Mouse (Mus musculus): ENCODE measurements at regions not wholly inside any gene's neighbourhood (a gene's known extent, or its start where the extent isn't known, plus 50 kb on each side); places are given as distances from the start of the nearest gene placed in this dataset.

DNA sequence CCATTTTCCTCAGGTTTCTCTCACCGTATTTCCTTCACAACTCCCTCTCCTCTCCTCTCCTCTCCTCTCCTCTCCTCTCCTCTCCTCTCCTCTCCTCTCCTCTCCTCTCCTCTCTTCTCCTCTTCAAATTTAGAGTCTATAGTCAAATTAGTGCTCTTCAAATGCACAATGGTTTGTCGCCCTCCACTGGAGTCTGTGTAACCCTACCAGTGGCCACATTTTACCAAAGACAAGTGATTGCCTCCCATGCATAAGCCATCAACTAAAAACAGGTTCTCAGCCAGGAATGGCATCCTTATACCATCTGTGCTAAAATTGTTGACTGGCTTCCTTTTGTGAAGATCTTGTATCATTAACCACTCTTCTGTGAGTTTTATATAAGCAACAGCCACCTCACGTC, 979.5 kb upstream of the Adam24 start:
- Histone ChIP-seq H3K27me3 (replicated peaks) (no peaks in the 10 kb centered on the region), H3K4me2 (ENCODE audit: insufficient read depth, low read depth, poor library complexity, severe bottlenecking) (no peak overlapping the region), H3K4me1 (ENCODE audit: control insufficient read depth in 1 of 2, insufficient read depth in 2 of 2) (no peaks in the 10 kb centered on the region), H3K4me3 (replicated peaks in 1 of 3; ENCODE audit: low read depth in 2 of 3, low read length in 2 of 3, poor library complexity in 1 of 3) (no peak overlapping the region), H3K79me2 (replicated peaks; ENCODE audit: control insufficient read depth, extremely low read depth, insufficient read depth, poor library complexity, severe bottlenecking) (no peaks in the 10 kb centered on the region), H3K9ac (ENCODE audit: insufficient read depth, low read depth) (no peak overlapping the region), H3K9me3 (replicated peaks; ENCODE audit: low read length) (no peaks in the 10 kb centered on the region), H3K36me3 (replicated peaks in 1 of 2; ENCODE audit: control insufficient read depth in 1 of 2, insufficient read depth in 1 of 2, low read length in 1 of 2) (no peaks in the 10 kb centered on the region), H3K27ac (ENCODE audit: insufficient read depth, low read depth) (no peak overlapping the region)
- DNase-seq (ENCODE audit: extremely low read depth): peak; percentile 42
- dilution Hi-C loops (cut with MboI; ENCODE audit: extremely low pct_ligation_motif_present, extremely low pct_unique_long_range_greater_than_20kb, low sequenced_read_pairs) (no loop called here), in situ Hi-C loops (cut with MboI; ENCODE audit: low pct_ligation_motif_present, low pct_unique_long_range_greater_than_20kb, low sequenced_read_pairs) (no loop called here)
- peak; percentile 50 for TF ChIP-seq SMC3 (IDR thresholded peaks at IDR 0.05; ENCODE audit: low read depth, low read length)
- no peak for TF ChIP-seq MAZ (IDR thresholded peaks at IDR 0.05; ENCODE audit: low read depth, low read length)
- TF ChIP-seq ZKSCAN1 (IDR thresholded peaks at IDR 0.05; ENCODE audit: borderline replicate concordance, low read depth, low read length): no peak
- peak in 1 of 2 experiments; percentile 66; a peak in 2 of 4 replicates for TF ChIP-seq CTCF (conservative IDR thresholded peaks at IDR 0.05 in 1 of 2, IDR thresholded peaks at IDR 0.05 in 1 of 2; ENCODE audit: low read depth in 2 of 2, low read length in 2 of 2)
- TF ChIP-seq RAD21 (IDR thresholded peaks at IDR 0.05; ENCODE audit: low read depth, low read length): peak; percentile 69

DNA sequence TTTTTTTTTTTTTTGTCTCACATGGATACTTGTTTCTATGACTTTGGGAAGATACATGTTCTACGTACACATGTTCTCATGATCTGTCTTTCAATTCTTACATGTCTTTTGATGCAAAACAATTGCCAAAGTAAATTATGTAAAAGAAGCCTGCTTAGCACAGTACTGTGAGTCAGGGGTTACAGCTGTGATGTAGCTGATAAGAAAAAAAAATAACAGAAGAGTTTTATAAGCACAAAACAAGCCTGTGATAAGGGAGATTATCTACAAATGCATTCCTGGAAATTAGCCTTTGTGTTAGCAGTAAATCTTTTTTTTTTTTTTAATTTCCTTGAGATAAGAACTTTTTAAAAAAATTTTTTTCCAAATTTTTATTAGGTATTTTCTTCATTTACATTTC, 969.0 kb upstream of the Adam24 start:
- H3K4me2 ChIP-seq (ENCODE audit: insufficient read depth, low read depth, poor library complexity, severe bottlenecking): no peak overlapping the region
- no peak overlapping the region for H3K27ac ChIP-seq (ENCODE audit: insufficient read depth, low read depth)
- no peaks in the 10 kb centered on the region for H3K9me3 ChIP-seq (replicated peaks; ENCODE audit: low read length)
- DNase-seq (ENCODE audit: extremely low read depth): no peak
- TF ChIP-seq MAFK (IDR thresholded peaks at IDR 0.05; ENCODE audit: insufficient replicate concordance, low read length) (no peak), JUN (IDR thresholded peaks at IDR 0.05; ENCODE audit: insufficient read depth, low read depth, low read length) (no peak), POLR2AphosphoS2 (IDR thresholded peaks at IDR 0.05; ENCODE audit: low read depth, low read length) (no peak), TCF12 (IDR thresholded peaks at IDR 0.05; ENCODE audit: low read depth, low read length) (no peak), IRF4 (IDR thresholded peaks at IDR 0.05; ENCODE audit: low read depth, low read length) (no peak), MAX (IDR thresholded peaks at IDR 0.05; ENCODE audit: low read length) (no peak), CHD1 (IDR thresholded peaks at IDR 0.05; ENCODE audit: low read depth, low read length) (no peak), MEF2A (IDR thresholded peaks at IDR 0.05; ENCODE audit: borderline replicate concordance, low read depth, low read length) (no peak), KAT2A (IDR thresholded peaks at IDR 0.05; ENCODE audit: insufficient replicate concordance, low read length) (no peak), CTCF (conservative IDR thresholded peaks at IDR 0.05 in 1 of 2, IDR thresholded peaks at IDR 0.05 in 1 of 2; ENCODE audit: low read depth in 2 of 2, low read length in 2 of 2) (no peak)
- H3K36me3 ChIP-seq (replicated peaks in 1 of 2; ENCODE audit: control insufficient read depth in 1 of 2, insufficient read depth in 1 of 2, low read length in 1 of 2): no peaks in the 10 kb centered on the region
- dilution Hi-C loops (cut with MboI; ENCODE audit: extremely low pct_ligation_motif_present, extremely low pct_unique_long_range_greater_than_20kb, low sequenced_read_pairs): no loop called here
- in situ Hi-C loops (cut with MboI; ENCODE audit: low pct_ligation_motif_present, low pct_unique_long_range_greater_than_20kb, low sequenced_read_pairs): no loop called here
- no peaks in the 10 kb centered on the region; the same call in 1 of the 2 replicates for H3K79me2 ChIP-seq (replicated peaks; ENCODE audit: control insufficient read depth, extremely low read depth, insufficient read depth, poor library complexity, severe bottlenecking)
- no peak overlapping the region for H3K4me3 ChIP-seq (replicated peaks in 1 of 3; ENCODE audit: low read depth in 2 of 3, low read length in 2 of 3, poor library complexity in 1 of 3)
- H3K9ac ChIP-seq (ENCODE audit: insufficient read depth, low read depth): no peak overlapping the region
- no peaks in the 10 kb centered on the region for H3K27me3 ChIP-seq (replicated peaks)
- H3K4me1 ChIP-seq (ENCODE audit: control insufficient read depth in 1 of 2, insufficient read depth in 2 of 2): no peaks in the 10 kb centered on the region

DNA sequence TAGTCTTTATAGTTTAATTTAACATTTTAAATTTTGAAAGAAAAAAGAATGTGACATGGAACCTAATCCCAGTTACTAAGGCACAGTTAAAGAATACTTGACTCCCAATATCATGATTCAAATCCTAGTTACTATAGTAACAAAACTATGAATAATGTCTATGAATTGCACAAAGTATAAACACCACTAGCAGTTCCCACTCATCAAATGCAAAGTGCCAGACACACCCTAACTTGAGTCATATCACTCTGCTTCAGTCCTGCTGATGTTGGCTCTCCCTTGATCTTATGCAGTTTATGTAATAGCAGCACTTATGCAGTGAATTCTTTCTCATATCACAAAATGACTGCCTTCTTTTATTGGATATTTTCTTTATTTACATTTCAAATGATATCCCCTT, 932.5 kb upstream of the Adam24 start:
- dilution Hi-C loops (cut with MboI; ENCODE audit: extremely low pct_ligation_motif_present, extremely low pct_unique_long_range_greater_than_20kb, low sequenced_read_pairs): no loop called here
- H3K27ac ChIP-seq (ENCODE audit: insufficient read depth, low read depth): no peak overlapping the region

More for the DNA sequence above, 932.5 kb upstream of the Adam24 start:
- Histone ChIP-seq H3K9me3 (replicated peaks; ENCODE audit: low read length) (no peaks in the 10 kb centered on the region), H3K4me3 (replicated peaks in 1 of 3; ENCODE audit: low read depth in 2 of 3, low read length in 2 of 3, poor library complexity in 1 of 3) (no peak overlapping the region), H3K9ac (ENCODE audit: insufficient read depth, low read depth) (no peak overlapping the region), H3K36me3 (replicated peaks in 1 of 2; ENCODE audit: control insufficient read depth in 1 of 2, insufficient read depth in 1 of 2, low read length in 1 of 2) (no peaks in the 10 kb centered on the region), H3K4me2 (ENCODE audit: insufficient read depth, low read depth, poor library complexity, severe bottlenecking) (no peak overlapping the region), H3K4me1 (ENCODE audit: control insufficient read depth in 1 of 2, insufficient read depth in 2 of 2) (no peaks in the 10 kb centered on the region), H3K27me3 (replicated peaks) (no peaks in the 10 kb centered on the region), H3K79me2 (replicated peaks; ENCODE audit: control insufficient read depth, extremely low read depth, insufficient read depth, poor library complexity, severe bottlenecking) (no peaks in the 10 kb centered on the region)
- DNase-seq (ENCODE audit: extremely low read depth): no peak
- TF ChIP-seq SMC3 (IDR thresholded peaks at IDR 0.05; ENCODE audit: low read depth, low read length): no peak
- no peak for TF ChIP-seq ZMIZ1 (IDR thresholded peaks at IDR 0.05; ENCODE audit: low read depth, low read length)
- no peak for TF ChIP-seq KAT2A (IDR thresholded peaks at IDR 0.05; ENCODE audit: insufficient replicate concordance, low read length)
- no peak for TF ChIP-seq RAD21 (IDR thresholded peaks at IDR 0.05; ENCODE audit: low read depth, low read length)
- TF ChIP-seq CHD1 (IDR thresholded peaks at IDR 0.05; ENCODE audit: low read depth, low read length): no peak
- TF ChIP-seq MYC (IDR thresholded peaks at IDR 0.05; ENCODE audit: low read depth, low read length): no peak
- TF ChIP-seq ZKSCAN1 (IDR thresholded peaks at IDR 0.05; ENCODE audit: borderline replicate concordance, low read depth, low read length): no peak
- in situ Hi-C loops (cut with MboI; ENCODE audit: low pct_ligation_motif_present, low pct_unique_long_range_greater_than_20kb, low sequenced_read_pairs): no loop called here
